Mouse (Mus musculus) heart, postnatal 0 days (tissue): Measurements from ENCODE around the gene Grin2d.

ENCODE experiments used
- CTCF ChIP-seq: IDR thresholded peaks from 2 replicates; pipeline ENCODE4 v1.5.1; 2016; ENCODE audit warnings: antibody characterized with exemption, control low read depth, low read depth
- EP300 ChIP-seq: IDR thresholded peaks from 2 replicates; pipeline ENCODE4 v1.6.1; 2016; ENCODE audit warnings: antibody characterized with exemption, low read depth

GRCm38 (mm10) chr7:45869107-45869670, 9.0 kb downstream of the Grin2d start:
- TF ChIP-seq CTCF, result no peak
- no peak for TF ChIP-seq EP300
